Mouse (Mus musculus): Measurements from ENCODE around the gene Ahdc1. TPM values are rescaled to one million over a fixed set of nuclear protein-coding genes. Genes with fewer than 3 reads are reported as not detected.

Ahdc1 gene
- polyA plus RNA-seq, 1 experiment from 2014 or later = 8.1 TPM

DNA sequence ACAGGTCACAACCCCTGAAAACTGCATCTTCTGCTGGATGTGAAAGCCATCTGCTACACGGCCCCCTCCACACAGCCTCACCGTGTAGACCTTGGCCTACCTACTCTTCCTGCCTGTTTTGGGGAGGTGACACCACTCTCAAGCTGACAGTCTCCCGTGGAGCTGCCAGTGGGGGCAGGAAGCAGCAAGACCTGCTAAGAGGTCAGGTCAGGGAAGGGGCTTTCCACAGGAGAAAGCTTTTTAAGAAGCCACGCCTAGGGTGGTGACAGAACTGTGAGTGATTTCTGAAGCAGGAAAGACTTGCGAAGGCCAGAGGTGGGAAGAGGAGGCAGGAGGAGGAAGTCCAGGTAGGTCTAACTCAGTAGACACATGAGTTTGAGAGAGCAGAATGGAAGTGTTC, 67.9 kb downstream of the Ahdc1 start:
- WGBS = 47% methylated on average over 5 of the region's 5 CpGs
- Histone ChIP-seq H3K4me1 (replicated peaks; ENCODE audit: control insufficient read depth, insufficient read depth, low read length) (peaks cover 30% of the 10 kb centered on the region), H3K4me2 (ENCODE audit: low read length) (no peak overlapping the region), H3K36me3 (ENCODE audit: control insufficient read depth, insufficient read depth, low read length) (peaks cover 45% of the 10 kb centered on the region), H3K27me3 (replicated peaks; ENCODE audit: control insufficient read depth, insufficient read depth, low read length) (no peaks in the 10 kb centered on the region), H3K27ac (ENCODE audit: low read depth) (peak overlapping the region; percentile 54), H3K9ac (ENCODE audit: low read length) (no peak overlapping the region), H3K4me3 (ENCODE audit: low read depth, low read length) (no peak overlapping the region), H3K9me3 (ENCODE audit: control insufficient read depth, low read length) (no peaks in the 10 kb centered on the region)
- no peak for ATAC-seq (replicated peaks; ENCODE audit: low FRiP score, low TSS enrichment, low read depth)
- DNase-seq (ENCODE audit: low spot score) = no peak

DNA sequence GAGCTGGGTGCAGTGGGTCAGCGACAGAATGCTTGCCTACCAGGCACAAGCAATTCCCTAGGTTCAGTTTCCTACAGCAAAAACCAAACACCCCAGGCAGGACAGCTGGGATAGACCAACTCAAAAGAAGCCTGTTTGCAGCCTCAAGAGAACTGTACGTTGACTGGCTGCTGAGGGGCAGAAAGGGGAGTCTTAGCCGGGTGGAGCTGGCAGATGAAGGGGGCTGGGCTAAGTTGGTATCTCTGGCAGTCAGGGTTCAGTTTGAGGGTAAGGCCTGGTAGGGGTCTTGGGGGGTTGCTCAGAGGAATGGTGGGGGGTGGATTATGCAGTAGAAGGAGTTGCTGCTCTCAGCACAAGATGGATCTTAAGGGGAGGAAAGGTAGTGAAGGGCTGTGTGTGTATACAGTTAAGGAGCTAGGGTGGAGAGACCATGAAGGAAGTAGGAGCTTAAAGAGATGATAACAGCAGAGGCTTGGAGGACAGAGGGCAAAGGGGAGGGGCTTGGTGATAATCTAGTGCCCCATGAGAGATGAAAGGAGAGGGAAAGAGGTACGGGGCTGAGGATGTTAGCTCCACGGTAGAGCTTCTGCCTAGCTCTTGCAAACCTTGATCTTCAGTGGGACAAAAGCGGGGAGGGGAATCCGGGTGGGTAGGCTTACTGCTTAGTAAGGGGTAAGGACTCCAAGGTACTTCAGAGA, 68.5 kb downstream of the Ahdc1 start:
- peak overlapping the region; percentile 54 for H3K27ac ChIP-seq (ENCODE audit: low read depth)
- peaks cover 31% of the 10 kb centered on the region for H3K4me1 ChIP-seq (replicated peaks; ENCODE audit: control insufficient read depth, insufficient read depth, low read length)
- peaks cover 43% of the 10 kb centered on the region for H3K36me3 ChIP-seq (ENCODE audit: control insufficient read depth, insufficient read depth, low read length)
- H3K27me3 ChIP-seq (replicated peaks; ENCODE audit: control insufficient read depth, insufficient read depth, low read length) = no peaks in the 10 kb centered on the region
- no peak overlapping the region for H3K4me2 ChIP-seq (ENCODE audit: low read length)
- no peak for DNase-seq (ENCODE audit: low spot score)
- 38% methylated on average over 7 of the region's 7 CpGs for WGBS
- H3K9ac ChIP-seq (ENCODE audit: low read length) = no peak overlapping the region
- H3K4me3 ChIP-seq (ENCODE audit: low read depth, low read length) = no peak overlapping the region
- ATAC-seq (replicated peaks; ENCODE audit: low FRiP score, low TSS enrichment, low read depth) = no peak
- no peaks in the 10 kb centered on the region for H3K9me3 ChIP-seq (ENCODE audit: control insufficient read depth, low read length)

- no peak overlapping the region for H3K4me2 ChIP-seq (ENCODE audit: low read length)
Observed at GRCm38 (mm10) chr4:133080862-133081261, 69.8 kb downstream of the Ahdc1 start.

GRCm38 (mm10) chr4:133082216-133082773, 71.2 kb downstream of the Ahdc1 start:
- Histone ChIP-seq H3K27ac (ENCODE audit: low read depth) (no peak overlapping the region), H3K27me3 (replicated peaks; ENCODE audit: control insufficient read depth, insufficient read depth, low read length) (no peaks in the 10 kb centered on the region), H3K9me3 (ENCODE audit: control insufficient read depth, low read length) (no peaks in the 10 kb centered on the region), H3K4me1 (replicated peaks; ENCODE audit: control insufficient read depth, insufficient read depth, low read length) (peaks cover 55% of the 10 kb centered on the region), H3K4me3 (ENCODE audit: low read depth, low read length) (no peak overlapping the region), H3K9ac (ENCODE audit: low read length) (no peak overlapping the region), H3K36me3 (ENCODE audit: control insufficient read depth, insufficient read depth, low read length) (peaks cover 30% of the 10 kb centered on the region), H3K4me2 (ENCODE audit: low read length) (no peak overlapping the region)
- WGBS = 87% methylated on average over 6 of the region's 6 CpGs
- DNase-seq (ENCODE audit: low spot score) (no peak), ATAC-seq (replicated peaks; ENCODE audit: low FRiP score, low TSS enrichment, low read depth) (no peak)

More at GRCm38 (mm10) chr4:133080862-133081261, 69.8 kb downstream of the Ahdc1 start:
- Histone ChIP-seq H3K27me3 (replicated peaks; ENCODE audit: control insufficient read depth, insufficient read depth, low read length) (no peaks in the 10 kb centered on the region), H3K9ac (ENCODE audit: low read length) (no peak overlapping the region), H3K27ac (ENCODE audit: low read depth) (no peak overlapping the region), H3K4me3 (ENCODE audit: low read depth, low read length) (no peak overlapping the region), H3K36me3 (ENCODE audit: control insufficient read depth, insufficient read depth, low read length) (peaks cover 35% of the 10 kb centered on the region), H3K4me1 (replicated peaks; ENCODE audit: control insufficient read depth, insufficient read depth, low read length) (peaks cover 41% of the 10 kb centered on the region), H3K9me3 (ENCODE audit: control insufficient read depth, low read length) (no peaks in the 10 kb centered on the region)
- DNase-seq (ENCODE audit: low spot score) (no peak), ATAC-seq (replicated peaks; ENCODE audit: low FRiP score, low TSS enrichment, low read depth) (no peak)
- WGBS = 90% methylated on average over 3 of the region's 3 CpGs

DNA sequence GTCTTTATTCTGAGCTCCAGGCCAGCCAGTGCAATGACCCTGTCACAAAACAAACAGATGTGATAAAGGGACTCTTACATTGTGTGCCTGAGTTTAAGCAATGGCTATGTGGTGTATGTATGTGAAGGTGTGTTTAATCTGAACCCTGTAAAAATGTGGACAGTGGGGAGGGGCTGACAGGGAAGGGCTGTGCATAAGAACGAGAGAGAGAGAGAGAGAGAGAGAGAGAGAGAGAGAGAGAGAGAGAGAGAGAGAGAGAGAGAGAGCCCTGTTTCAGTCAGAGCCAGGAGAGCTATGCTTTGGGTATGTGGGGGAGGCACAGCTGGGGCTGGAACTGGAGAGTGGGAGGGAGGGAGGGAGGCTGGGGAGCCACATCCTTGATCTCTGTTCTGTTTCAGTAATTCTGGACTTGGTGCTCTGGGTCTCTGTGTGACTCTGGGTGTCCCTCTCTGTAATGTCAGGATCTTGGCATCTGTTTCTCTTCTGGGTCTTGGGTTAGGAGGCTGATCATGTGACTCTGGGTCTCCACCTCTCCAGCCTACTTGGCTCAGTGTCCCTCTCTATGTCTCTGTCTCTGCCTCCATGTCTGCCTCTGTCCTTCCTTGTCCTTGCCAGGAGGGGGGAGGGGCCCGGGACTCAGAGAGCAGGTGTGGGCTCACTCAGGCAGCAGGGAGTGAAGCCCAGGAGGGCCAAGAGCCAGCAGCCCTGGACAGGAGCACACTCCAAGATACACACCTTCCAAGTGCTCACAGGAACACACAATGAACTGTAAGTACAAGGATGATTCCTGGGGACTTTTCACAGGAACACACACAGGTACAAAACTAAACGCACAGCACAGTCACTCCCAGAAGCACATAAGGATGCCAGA, 73.2 kb downstream of the Ahdc1 start:
- WGBS = 17% methylated on average over 3 of the region's 3 CpGs
- DNase-seq (ENCODE audit: low spot score) = peak; percentile 76
- no peaks in the 10 kb centered on the region for H3K27me3 ChIP-seq (replicated peaks; ENCODE audit: control insufficient read depth, insufficient read depth, low read length)
- peak overlapping the region; percentile 49 for H3K9ac ChIP-seq (ENCODE audit: low read length)
- H3K36me3 ChIP-seq (ENCODE audit: control insufficient read depth, insufficient read depth, low read length) = peaks cover 13% of the 10 kb centered on the region
- H3K4me1 ChIP-seq (replicated peaks; ENCODE audit: control insufficient read depth, insufficient read depth, low read length) = peaks cover 60% of the 10 kb centered on the region
- peak overlapping the region; percentile 35 for H3K4me3 ChIP-seq (ENCODE audit: low read depth, low read length)
- H3K9me3 ChIP-seq (ENCODE audit: control insufficient read depth, low read length) = no peaks in the 10 kb centered on the region
- peak overlapping the region; percentile 92 for H3K27ac ChIP-seq (ENCODE audit: low read depth)
- peak; percentile 32 for ATAC-seq (replicated peaks; ENCODE audit: low FRiP score, low TSS enrichment, low read depth)
- H3K4me2 ChIP-seq (ENCODE audit: low read length) = peak overlapping the region; percentile 85

GRCm38 (mm10) chr4:133085011-133085782, 74.1 kb downstream of the Ahdc1 start:
- peak; percentile 73 for DNase-seq (ENCODE audit: low spot score)
- Histone ChIP-seq H3K4me1 (replicated peaks; ENCODE audit: control insufficient read depth, insufficient read depth, low read length) (peaks cover 63% of the 10 kb centered on the region), H3K27ac (ENCODE audit: low read depth) (peak overlapping the region; percentile 92), H3K9ac (ENCODE audit: low read length) (peak overlapping the region; percentile 49), H3K4me2 (ENCODE audit: low read length) (peak overlapping the region; percentile 85), H3K27me3 (replicated peaks; ENCODE audit: control insufficient read depth, insufficient read depth, low read length) (no peaks in the 10 kb centered on the region), H3K9me3 (ENCODE audit: control insufficient read depth, low read length) (no peaks in the 10 kb centered on the region), H3K36me3 (ENCODE audit: control insufficient read depth, insufficient read depth, low read length) (peaks cover 7% of the 10 kb centered on the region; the same call in 1 of the 2 replicates), H3K4me3 (ENCODE audit: low read depth, low read length) (peak overlapping the region; percentile 35)
- under 1% methylated on average over 52 of the region's 53 CpGs for WGBS
- peak; percentile 37 for ATAC-seq (replicated peaks; ENCODE audit: low FRiP score, low TSS enrichment, low read depth)

- no peaks in the 10 kb centered on the region for H3K9me3 ChIP-seq (ENCODE audit: control insufficient read depth, low read length)
- peak; percentile 78 for DNase-seq (ENCODE audit: low spot score)
- H3K4me1 ChIP-seq (replicated peaks; ENCODE audit: control insufficient read depth, insufficient read depth, low read length) = peaks cover 68% of the 10 kb centered on the region
- peak overlapping the region; percentile 85 for H3K4me2 ChIP-seq (ENCODE audit: low read length)
- peak overlapping the region; percentile 92 for H3K27ac ChIP-seq (ENCODE audit: low read depth)
- H3K36me3 ChIP-seq (ENCODE audit: control insufficient read depth, insufficient read depth, low read length) = 0 out of 2 replicates have a peak, but pooled peaks cover under 1% of the 10 kb centered on the region
- peak overlapping the region; percentile 49 for H3K9ac ChIP-seq (ENCODE audit: low read length)
- H3K27me3 ChIP-seq (replicated peaks; ENCODE audit: control insufficient read depth, insufficient read depth, low read length) = no peaks in the 10 kb centered on the region
- ATAC-seq (replicated peaks; ENCODE audit: low FRiP score, low TSS enrichment, low read depth) = peak; percentile 8
- WGBS = 9% methylated on average over 11 of the region's 12 CpGs
- H3K4me3 ChIP-seq (ENCODE audit: low read depth, low read length) = peak overlapping the region; percentile 35
Observed at GRCm38 (mm10) chr4:133085783-133086342, 74.8 kb downstream of the Ahdc1 start.
